Mouse (Mus musculus) heart, adult 2 months (tissue): ENCODE results near the gene Mark1. TPM values are rescaled to one million over a fixed set of nuclear protein-coding genes. Genes with fewer than 3 reads are reported as not detected.

ENCODE experiments used
- DNase-seq, 2 experiments: peaks; one replicate each; pipeline ENCODE4 v3.0.0; 2021
- H3K27ac ChIP-seq: fragments of 200-600 bp; 2 replicates; pipeline ENCODE4 v1.8.1; 2022
- H3K27me3 ChIP-seq: fragments of 200-500 bp; 2 replicates; pipeline ENCODE4 v1.6.1; 2012; ENCODE audit warnings: mild to moderate bottlenecking, low read length, inconsistent platforms, mixed read lengths; ENCODE audit not compliant: control insufficient read depth, insufficient read depth
- H3K36me3 ChIP-seq: fragments of 200-500 bp; 2 replicates; pipeline ENCODE4 v1.6.1; 2012; ENCODE audit warnings: low read length, inconsistent platforms; ENCODE audit not compliant: control insufficient read depth, insufficient read depth
- H3K4me1 ChIP-seq: fragments of 200-500 bp; 2 replicates; pipeline ENCODE4 v1.6.1; 2011; ENCODE audit warnings: low read length; ENCODE audit not compliant: control insufficient read depth, insufficient read depth
- H3K4me3 ChIP-seq: fragments of 200-600 bp; 2 replicates; pipeline ENCODE4 v1.8.1; 2022
- H3K79me2 ChIP-seq: fragments of 200-500 bp; replicated peaks from 2 replicates; pipeline ENCODE4 v1.6.1; 2012; ENCODE audit warnings: mild to moderate bottlenecking, inconsistent platforms, low read length, moderate library complexity, mixed read lengths; ENCODE audit not compliant: control insufficient read depth, insufficient read depth
- H3K9ac ChIP-seq: fragments of 200-500 bp; 2 replicates; pipeline ENCODE4 v1.6.1; 2012; ENCODE audit warnings: low read depth, mild to moderate bottlenecking, control low read depth, inconsistent platforms, low read length, mixed read lengths
- CTCF ChIP-seq: fragments of 200-600 bp; IDR thresholded peaks from 2 replicates; pipeline ENCODE4 v1.8.1; 2022; ENCODE audit warnings: antibody characterized with exemption, mild to moderate bottlenecking, moderate library complexity
- EP300 ChIP-seq: fragments of 200-500 bp; IDR thresholded peaks from 2 replicates; pipeline ENCODE4 v1.6.1; 2011; ENCODE audit warnings: low read depth, low read length, control low read depth; ENCODE audit not compliant: insufficient read depth
- POLR2A ChIP-seq: fragments of 200-500 bp; IDR thresholded peaks from 2 replicates; pipeline ENCODE4 v1.6.1; 2011; ENCODE audit warnings: mild to moderate bottlenecking, low read depth, low read length, control low read depth; ENCODE audit not compliant: insufficient read depth
- WGBS: fragments of 180-500 bp; shearing (Covaris S2); methylation state at CpG from one replicate; pipeline ENCODE4 v1.1.7; 2018; 5-methylcytosine and 5-hydroxymethylcytosine counted together
- intact Hi-C: fragments of 180-260 bp; cut with DNase I; formaldehyde crosslinking; loops from one replicate; pipeline ENCODE4 v1.15.1; 2025
- polyA plus RNA-seq: library from polyadenylated mRNA; depleted of rRNA; stranded (reverse); fragments of >200 nt; gene quantifications from 2 replicates; pipeline ENCODE4 v1.2.3, GENCODE M21; 2012
- total RNA-seq, 2 experiments: library from RNA; stranded (reverse); gene quantifications; 2 replicates each; pipeline ENCODE4 v1.2.3; 2021

Gene Mark1
- total and polyA plus RNA-seq, 3 experiments: 3.3 to 7.8 (median 6.7) TPM

DNA sequence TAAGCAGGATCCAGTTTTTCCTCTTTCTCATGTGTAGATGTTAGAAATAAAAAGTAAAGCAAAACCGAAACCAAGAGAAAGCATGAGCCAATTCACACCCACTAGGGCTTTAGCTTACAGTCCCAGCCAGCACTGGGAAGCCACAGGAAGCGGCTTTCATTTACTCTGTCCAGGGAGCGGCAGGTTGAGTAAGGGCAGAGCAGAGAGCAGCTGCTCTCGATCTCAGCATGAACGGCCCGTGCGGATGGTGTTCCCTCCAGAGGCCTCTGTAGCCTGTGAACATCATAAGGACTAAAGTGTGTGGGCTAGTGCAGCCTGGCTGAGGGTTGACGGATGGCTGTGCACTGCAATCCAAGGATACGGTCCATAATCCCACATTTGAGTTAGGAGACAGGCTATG is 90.8 kb downstream of the Mark1 start:
- TF ChIP-seq CTCF (no peak), POLR2A (no peak), EP300 (no peak)
- peak; percentile 26 to 34 for DNase-seq
- intact Hi-C loops: no loop called here
- Histone ChIP-seq H3K4me1 (peaks cover 5% of the 10 kb centered on the region; the same call in 1 of the 2 replicates), H3K36me3 (no peaks in the 10 kb centered on the region), H3K4me3 (no peak overlapping the region), H3K79me2 (no peaks in the 10 kb centered on the region), H3K27ac (no peak overlapping the region), H3K9ac (no peak overlapping the region), H3K27me3 (no peaks in the 10 kb centered on the region)
- WGBS: 40% methylated on average over 9 of the region's 9 CpGs

DNA sequence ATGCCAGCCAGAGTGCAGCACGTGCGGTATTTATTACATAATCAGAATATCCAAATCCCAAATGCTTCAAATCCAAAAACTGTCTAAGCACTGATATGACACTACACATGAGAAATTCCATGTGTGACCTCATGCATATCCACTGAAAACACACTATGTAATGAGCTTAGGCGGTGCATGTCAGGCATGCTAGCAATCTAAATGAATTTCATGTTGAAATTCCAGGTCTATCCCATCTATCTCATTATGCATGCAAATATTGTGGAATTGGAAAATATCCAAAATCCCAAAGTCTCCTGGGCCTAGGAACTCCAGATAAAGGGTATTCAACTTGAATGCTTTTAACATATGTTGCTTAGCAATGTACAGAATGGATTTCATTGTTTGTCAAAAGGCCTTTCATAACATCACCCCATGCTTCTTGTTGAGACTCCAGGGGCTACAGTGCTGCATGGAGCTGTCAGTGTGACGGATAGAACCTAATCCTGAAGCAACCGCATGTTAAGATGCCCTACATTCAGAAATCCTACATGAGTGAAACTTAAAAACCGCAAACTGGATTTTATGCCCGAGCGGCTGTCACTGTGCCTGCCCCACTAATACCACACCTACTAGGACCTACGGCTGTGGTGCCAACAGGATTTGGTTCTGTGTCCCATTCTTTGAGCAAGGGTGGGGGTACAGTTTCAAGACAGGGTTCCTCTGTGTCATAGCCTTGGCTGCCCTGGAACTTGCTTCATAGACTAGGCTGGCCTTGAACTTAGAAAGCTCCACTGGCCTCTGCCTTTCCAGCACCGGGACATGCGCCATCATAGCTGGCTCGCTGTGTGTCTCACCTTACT is 93.2 kb downstream of the Mark1 start:
- Histone ChIP-seq H3K4me3 (no peak overlapping the region), H3K36me3 (no peaks in the 10 kb centered on the region), H3K27ac (no peak overlapping the region), H3K79me2 (no peaks in the 10 kb centered on the region), H3K4me1 (peaks cover 5% of the 10 kb centered on the region; the same call in 1 of the 2 replicates), H3K27me3 (no peaks in the 10 kb centered on the region), H3K9ac (no peak overlapping the region)
- TF ChIP-seq POLR2A (no peak), EP300 (no peak), CTCF (no peak)
- no peak for DNase-seq
- intact Hi-C loops: no loop called here
- WGBS: 90% methylated on average over 12 of the region's 12 CpGs

DNA sequence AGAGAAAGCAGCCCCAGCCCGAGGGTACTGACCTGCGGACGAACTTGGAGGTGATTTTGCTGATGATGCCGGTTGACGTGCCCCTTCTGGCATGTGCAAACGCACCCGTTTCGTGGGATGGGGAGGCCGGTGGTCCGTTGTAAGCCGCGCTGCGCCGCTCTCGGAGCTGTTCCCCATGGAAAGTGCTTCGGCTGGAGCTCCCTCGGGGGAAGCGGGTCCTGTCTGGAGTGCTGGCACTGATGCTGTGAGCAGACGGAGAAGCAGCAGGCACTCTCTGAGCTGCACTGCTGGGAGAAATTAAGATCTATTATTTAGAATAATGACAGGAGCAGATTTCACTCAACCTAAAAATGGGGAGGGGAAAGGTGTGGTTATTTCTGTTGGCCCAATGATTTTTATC is 94.0 kb downstream of the Mark1 start:
- H3K4me3 ChIP-seq: no peak overlapping the region
- no peak overlapping the region for H3K9ac ChIP-seq
- peaks cover 5% of the 10 kb centered on the region; the same call in 1 of the 2 replicates for H3K4me1 ChIP-seq
- no peaks in the 10 kb centered on the region for H3K36me3 ChIP-seq
- H3K27me3 ChIP-seq: no peaks in the 10 kb centered on the region
- no peaks in the 10 kb centered on the region for H3K79me2 ChIP-seq
- no peak for DNase-seq
- 88% methylated on average over 19 of the region's 19 CpGs for WGBS
- intact Hi-C loops: no loop called here
- no peak overlapping the region for H3K27ac ChIP-seq
- TF ChIP-seq CTCF (no peak), EP300 (no peak), POLR2A (no peak)

DNA sequence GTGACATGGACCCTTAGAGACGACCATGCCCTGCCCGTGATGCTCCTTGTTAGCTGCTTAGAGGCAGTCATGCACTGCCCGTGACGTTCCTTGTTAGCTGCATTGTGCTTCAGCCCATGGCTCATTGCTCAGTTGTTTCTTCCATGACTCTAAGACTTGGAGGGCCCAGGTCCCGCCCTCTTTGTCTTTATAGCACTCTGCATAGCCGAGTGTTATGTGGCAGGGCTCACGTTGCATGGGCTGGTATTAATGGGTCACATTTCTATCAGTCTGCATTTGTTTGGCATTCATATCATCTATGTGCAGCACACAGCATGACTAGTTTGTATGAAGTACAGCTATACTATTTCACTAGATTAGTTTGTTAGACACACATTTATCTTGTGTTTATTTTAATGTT is 95.7 kb downstream of the Mark1 start:
- H3K4me1 ChIP-seq: peaks cover 4% of the 10 kb centered on the region; the same call in 1 of the 2 replicates
- H3K4me3 ChIP-seq: no peak overlapping the region
- no peaks in the 10 kb centered on the region for H3K79me2 ChIP-seq
- TF ChIP-seq CTCF (no peak), EP300 (no peak), POLR2A (no peak)
- DNase-seq: no peak
- H3K27ac ChIP-seq: no peak overlapping the region
- H3K36me3 ChIP-seq: no peaks in the 10 kb centered on the region
- intact Hi-C loops: no loop called here
- WGBS: 79% methylated on average over 7 of the region's 7 CpGs
- no peaks in the 10 kb centered on the region for H3K27me3 ChIP-seq
- H3K9ac ChIP-seq: no peak overlapping the region

DNA sequence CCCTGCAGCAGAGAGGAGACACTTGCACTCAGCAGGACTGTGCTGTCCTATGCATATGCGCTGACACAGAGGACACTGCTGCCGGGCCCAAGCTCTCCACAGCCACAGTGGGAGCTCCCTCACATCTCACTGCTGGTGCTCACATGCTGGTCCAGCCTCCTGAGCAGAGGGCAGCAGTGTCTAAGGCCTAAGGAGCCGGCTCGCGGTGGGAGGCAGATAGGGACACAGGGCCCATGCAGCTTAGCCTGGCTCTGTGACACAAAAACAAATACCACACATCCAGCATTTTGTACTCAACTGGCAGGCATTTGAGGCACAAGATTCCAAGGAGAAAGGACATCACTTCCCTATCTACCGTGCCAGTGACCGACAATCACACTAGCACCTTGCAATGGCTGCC is 96.5 kb downstream of the Mark1 start:
- Histone ChIP-seq H3K27ac (no peak overlapping the region), H3K27me3 (no peaks in the 10 kb centered on the region), H3K4me3 (no peak overlapping the region), H3K36me3 (no peaks in the 10 kb centered on the region), H3K9ac (no peak overlapping the region), H3K4me1 (no peaks in the 10 kb centered on the region), H3K79me2 (no peaks in the 10 kb centered on the region)
- DNase-seq: no peak
- intact Hi-C loops: no loop called here
- no peak for TF ChIP-seq CTCF
- no peak for TF ChIP-seq EP300
- TF ChIP-seq POLR2A: no peak
- 87% methylated on average over 7 of the region's 7 CpGs for WGBS

DNA sequence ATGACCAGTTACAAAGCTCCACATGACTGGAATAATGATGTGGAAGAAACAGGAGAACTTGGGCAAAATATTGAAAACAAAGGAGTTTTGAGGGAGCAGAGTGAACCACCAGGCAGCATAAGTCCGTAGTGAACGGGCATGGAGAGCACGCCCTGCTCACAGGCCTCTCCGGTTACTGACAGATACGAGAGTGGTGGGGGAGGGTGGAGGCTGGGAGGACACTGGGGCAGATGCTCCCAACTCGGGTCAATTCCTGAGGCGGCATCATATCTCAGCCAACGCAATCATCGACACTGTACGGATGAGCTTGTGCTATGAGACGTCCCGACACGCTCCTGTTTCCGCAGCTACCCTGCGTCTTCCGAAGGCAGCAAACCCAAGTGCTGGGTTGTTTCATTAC is 102.0 kb downstream of the Mark1 start:
- 83% methylated on average over 16 of the region's 16 CpGs for WGBS
- intact Hi-C loops: no loop called here
- no peak for TF ChIP-seq CTCF
- TF ChIP-seq EP300: no peak
- TF ChIP-seq POLR2A: no peak
- Histone ChIP-seq H3K36me3 (no peaks in the 10 kb centered on the region), H3K4me1 (no peaks in the 10 kb centered on the region), H3K4me3 (no peak overlapping the region), H3K9ac (no peak overlapping the region), H3K79me2 (no peaks in the 10 kb centered on the region), H3K27me3 (no peaks in the 10 kb centered on the region), H3K27ac (no peak overlapping the region)
- no peak for DNase-seq
